Mouse (Mus musculus) hindbrain, embryonic 15.5 days (tissue): ENCODE measurements around the gene Scube1. TPM values are rescaled to one million over a fixed set of nuclear protein-coding genes. Genes with fewer than 3 reads are reported as not detected.

ENCODE experiments used
- ATAC-seq: fragments of 200-750 bp; cut with Nextera tagmentation; 2 replicates; pipeline ENCODE4 v1.8.0; 2017; ENCODE audit warnings: low read depth, moderate number of reproducible peaks, moderate TSS enrichment; ENCODE audit not compliant: low FRiP score
- H3K27ac ChIP-seq: fragments of 300-500 bp; sonication (generic); replicated peaks from 2 replicates; pipeline ENCODE4 v1.5.1; 2015; ENCODE audit warnings: mild to moderate bottlenecking, inconsistent platforms
- H3K27me3 ChIP-seq: fragments of 300-500 bp; sonication (generic); 2 replicates; pipeline ENCODE4 v1.6.1; 2015; ENCODE audit warnings: control low read depth, inconsistent platforms
- H3K36me3 ChIP-seq: fragments of 300-500 bp; sonication (generic); 2 replicates; pipeline ENCODE4 v1.6.1; 2015; ENCODE audit warnings: control low read depth, inconsistent platforms
- H3K4me1 ChIP-seq: fragments of 300-500 bp; sonication (generic); replicated peaks from 2 replicates; pipeline ENCODE4 v1.6.1; 2015; ENCODE audit warnings: control low read depth, inconsistent platforms
- H3K4me2 ChIP-seq: fragments of 300-500 bp; sonication (generic); 2 replicates; pipeline ENCODE4 v1.6.1; 2015; ENCODE audit warnings: moderate library complexity, mild to moderate bottlenecking, inconsistent platforms
- H3K4me3 ChIP-seq: fragments of 300-500 bp; sonication (generic); 2 replicates; pipeline ENCODE4 v1.5.1; 2015; ENCODE audit warnings: mild to moderate bottlenecking, inconsistent platforms
- H3K9ac ChIP-seq: fragments of 300-500 bp; sonication (generic); 2 replicates; pipeline ENCODE4 v1.6.1; 2015; ENCODE audit warnings: inconsistent platforms
- H3K9me3 ChIP-seq: fragments of 300-500 bp; sonication (generic); 2 replicates; pipeline ENCODE4 v1.6.1; 2016; ENCODE audit warnings: control low read depth, inconsistent platforms
- WGBS: fragments of 180-500 bp; shearing (Covaris S2); methylation state at CpG from one replicate; pipeline ENCODE4 v1.1.7; 2015; 5-methylcytosine and 5-hydroxymethylcytosine counted together
- polyA plus RNA-seq: library from polyadenylated mRNA; unstranded; fragments of >200 nt; fragmentation: Nextera tagmentation; extraction: Ambion mirVana; gene quantifications from 2 replicates; pipeline ENCODE4 v1.2.1, GENCODE M21; 2015

Scube1 gene
- polyA plus RNA-seq, 1 experiment from 2014 or later = 9.7 TPM

DNA sequence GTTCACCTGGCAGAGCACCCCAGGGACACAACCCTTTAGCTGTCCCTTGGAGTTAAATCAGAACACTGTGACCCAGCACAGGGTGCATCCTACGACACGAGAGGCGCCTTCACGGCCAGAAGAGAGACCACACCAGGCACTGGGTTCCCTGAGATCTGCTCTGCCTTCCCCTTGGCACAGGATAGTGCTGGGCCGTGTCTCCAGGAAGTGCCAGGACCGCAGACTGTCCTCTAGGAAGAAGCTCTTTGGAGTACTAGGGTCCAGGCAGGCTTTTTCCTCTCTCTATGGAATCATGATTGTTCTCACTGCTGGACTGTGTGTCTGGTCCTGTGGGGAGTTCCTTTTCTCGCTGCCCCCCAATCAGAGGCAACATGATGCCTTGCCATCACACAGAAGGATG is 44.5 kb downstream of the Scube1 start:
- no peak overlapping the region for H3K9ac ChIP-seq

GRCm38 (mm10) chr15:83679729-83680128 is 45.1 kb downstream of the Scube1 start:
- Histone ChIP-seq H3K4me1 (peaks cover 16% of the 10 kb centered on the region), H3K36me3 (no peaks in the 10 kb centered on the region), H3K27ac (no peak overlapping the region), H3K27me3 (0 out of 2 replicates have a peak, but pooled peaks cover 2% of the 10 kb centered on the region), H3K9me3 (no peaks in the 10 kb centered on the region), H3K4me3 (no peak overlapping the region), H3K9ac (no peak overlapping the region), H3K4me2 (no peak overlapping the region)
- 85% methylated on average over 5 of the region's 5 CpGs for WGBS
- no peak for ATAC-seq

More for the DNA sequence above, 44.5 kb downstream of the Scube1 start:
- Histone ChIP-seq H3K9me3 (no peaks in the 10 kb centered on the region), H3K27ac (no peak overlapping the region), H3K36me3 (no peaks in the 10 kb centered on the region), H3K4me2 (no peak overlapping the region), H3K4me1 (peaks cover 16% of the 10 kb centered on the region), H3K4me3 (no peak overlapping the region), H3K27me3 (0 out of 2 replicates have a peak, but pooled peaks cover 2% of the 10 kb centered on the region)
- WGBS = 85% methylated on average over 7 of the region's 7 CpGs
- no peak for ATAC-seq

DNA sequence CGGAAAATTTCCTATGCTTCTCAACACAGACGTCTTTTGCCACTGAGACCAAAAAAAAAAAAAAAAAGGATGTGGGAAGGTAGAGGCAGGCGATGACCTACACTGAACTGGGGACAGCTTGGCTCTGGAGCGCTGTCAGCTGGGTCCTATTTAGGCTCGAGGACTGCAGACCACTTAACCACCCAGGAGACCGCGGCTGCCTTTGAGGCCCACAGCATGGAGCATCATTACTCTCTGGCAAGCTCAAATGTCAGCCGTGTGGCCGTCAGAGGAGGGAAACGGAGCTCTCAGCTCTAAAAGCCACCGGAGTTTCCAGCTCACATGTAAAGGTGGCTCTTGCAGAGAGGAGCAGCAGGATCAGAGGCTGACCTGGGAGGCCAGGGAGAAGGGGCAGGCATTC is 46.2 kb downstream of the Scube1 start:
- Histone ChIP-seq H3K27ac (no peak overlapping the region), H3K9me3 (no peaks in the 10 kb centered on the region), H3K4me1 (peaks cover 16% of the 10 kb centered on the region), H3K27me3 (0 out of 2 replicates have a peak, but pooled peaks cover 2% of the 10 kb centered on the region), H3K4me3 (no peak overlapping the region), H3K36me3 (no peaks in the 10 kb centered on the region), H3K4me2 (no peak overlapping the region), H3K9ac (no peak overlapping the region)
- ATAC-seq = 0 out of 2 replicates have a peak, but pooled peaks have one; percentile 59
- 5% methylated on average over 11 of the region's 11 CpGs for WGBS

- ATAC-seq = no peak
- Histone ChIP-seq H3K27me3 (0 out of 2 replicates have a peak, but pooled peaks cover 2% of the 10 kb centered on the region), H3K4me2 (0 out of 2 replicates have a peak overlapping the region, but pooled peaks have one; percentile 16), H3K4me3 (no peak overlapping the region), H3K36me3 (no peaks in the 10 kb centered on the region), H3K4me1 (peaks cover 16% of the 10 kb centered on the region), H3K27ac (no peak overlapping the region), H3K9ac (no peak overlapping the region), H3K9me3 (no peaks in the 10 kb centered on the region)
- 7% methylated on average over 7 of the region's 7 CpGs for WGBS
Measured at GRCm38 (mm10) chr15:83678089-83678488, 46.7 kb downstream of the Scube1 start.

- Histone ChIP-seq H3K4me2 (no peak overlapping the region), H3K36me3 (no peaks in the 10 kb centered on the region), H3K9me3 (no peaks in the 10 kb centered on the region), H3K27ac (no peak overlapping the region), H3K4me3 (no peak overlapping the region), H3K27me3 (0 out of 2 replicates have a peak, but pooled peaks cover 2% of the 10 kb centered on the region), H3K9ac (no peak overlapping the region), H3K4me1 (peaks cover 16% of the 10 kb centered on the region)
- 94% methylated on average over 6 of the region's 6 CpGs for WGBS
- no peak for ATAC-seq
Measured at GRCm38 (mm10) chr15:83677098-83677497, 47.7 kb downstream of the Scube1 start.

DNA sequence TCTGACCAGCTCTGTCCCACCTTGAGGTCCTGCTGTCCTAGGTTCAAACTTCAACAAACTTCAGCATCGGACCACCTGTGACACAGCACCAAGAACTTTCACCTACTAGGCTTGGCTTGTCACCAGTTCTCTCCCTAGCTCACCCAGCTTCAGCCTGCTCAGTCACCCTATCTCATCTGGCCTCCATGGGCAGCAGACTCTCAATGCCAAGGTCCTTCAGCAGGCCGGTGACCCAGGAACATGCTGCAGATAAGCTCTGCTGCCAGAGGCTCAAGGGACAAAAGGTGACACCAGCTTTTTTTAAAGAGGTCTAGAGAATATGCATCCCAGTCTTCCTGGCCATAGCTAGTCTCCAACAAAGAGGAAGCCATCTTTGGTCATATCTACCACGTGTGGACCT is 48.5 kb downstream of the Scube1 start:
- H3K9me3 ChIP-seq = no peaks in the 10 kb centered on the region
- 94% methylated on average over 3 of the region's 3 CpGs for WGBS
- ATAC-seq = no peak

DNA sequence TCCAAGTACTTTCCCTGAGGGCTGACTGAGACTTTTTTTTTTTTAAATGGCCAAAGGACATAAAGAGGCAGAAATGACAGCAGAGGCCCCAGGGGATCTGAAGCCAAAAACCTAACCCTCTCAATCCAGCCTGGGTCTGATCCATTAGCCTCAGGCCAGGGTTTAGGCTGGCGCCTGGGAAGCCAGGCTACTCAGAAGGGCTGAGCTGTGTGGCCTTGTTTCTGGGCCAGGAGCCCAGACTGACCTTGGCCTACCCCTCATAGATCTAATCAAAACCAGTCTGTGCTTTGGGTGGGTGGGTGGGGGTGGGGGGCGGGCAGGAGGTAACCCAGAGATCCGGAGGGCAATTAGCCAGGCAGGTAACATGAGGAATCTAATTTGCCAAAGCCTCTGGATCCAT is 51.2 kb downstream of the Scube1 start:
- H3K9ac ChIP-seq = no peak overlapping the region
- H3K9me3 ChIP-seq = no peaks in the 10 kb centered on the region
- H3K4me2 ChIP-seq = no peak overlapping the region
- 71% methylated on average over 3 of the region's 3 CpGs for WGBS
- H3K4me3 ChIP-seq = no peak overlapping the region
- ATAC-seq = no peak
- H3K27me3 ChIP-seq = 0 out of 2 replicates have a peak, but pooled peaks cover 2% of the 10 kb centered on the region
- H3K36me3 ChIP-seq = no peaks in the 10 kb centered on the region
- peaks cover 10% of the 10 kb centered on the region for H3K4me1 ChIP-seq
- no peak overlapping the region for H3K27ac ChIP-seq

More for the DNA sequence above, 48.5 kb downstream of the Scube1 start:
- no peak overlapping the region for H3K9ac ChIP-seq
- no peaks in the 10 kb centered on the region for H3K36me3 ChIP-seq
- no peak overlapping the region for H3K4me3 ChIP-seq
- 0 out of 2 replicates have a peak, but pooled peaks cover 2% of the 10 kb centered on the region for H3K27me3 ChIP-seq
- H3K4me2 ChIP-seq = no peak overlapping the region
- H3K4me1 ChIP-seq = peaks cover 16% of the 10 kb centered on the region
- no peak overlapping the region for H3K27ac ChIP-seq

DNA sequence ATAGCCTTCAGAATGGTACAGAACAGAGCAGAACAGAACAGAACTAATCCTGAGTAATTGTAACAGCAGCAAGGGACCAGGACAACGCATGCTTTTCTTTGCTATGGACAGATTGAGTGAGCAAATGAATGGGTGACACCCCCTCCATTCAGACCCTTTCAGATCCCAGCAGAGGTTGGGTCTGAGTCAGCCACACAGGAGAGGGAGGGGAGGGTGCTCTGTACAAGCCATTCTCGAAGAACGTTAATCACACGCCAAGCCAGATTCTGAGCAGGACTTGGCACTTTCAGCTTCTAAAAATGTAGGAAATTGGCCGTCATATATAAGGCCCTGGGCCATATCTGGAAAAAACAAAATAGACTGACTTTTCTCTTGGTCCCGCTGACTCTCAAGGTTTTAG is 57.3 kb downstream of the Scube1 start:
- Histone ChIP-seq H3K36me3 (no peaks in the 10 kb centered on the region), H3K27ac (no peak overlapping the region), H3K9me3 (no peaks in the 10 kb centered on the region), H3K4me3 (no peak overlapping the region), H3K27me3 (no peaks in the 10 kb centered on the region), H3K9ac (no peak overlapping the region), H3K4me1 (no peaks in the 10 kb centered on the region), H3K4me2 (no peak overlapping the region)
- ATAC-seq = no peak
- WGBS = 38% methylated on average over 6 of the region's 6 CpGs

- H3K4me2 ChIP-seq = no peak overlapping the region
- no peaks in the 10 kb centered on the region for H3K36me3 ChIP-seq
- no peak overlapping the region for H3K4me3 ChIP-seq
- no peak for ATAC-seq
- H3K9ac ChIP-seq = no peak overlapping the region
- no peaks in the 10 kb centered on the region for H3K4me1 ChIP-seq
- H3K27me3 ChIP-seq = no peaks in the 10 kb centered on the region
- no peaks in the 10 kb centered on the region for H3K9me3 ChIP-seq
- 73% methylated on average over 10 of the region's 10 CpGs for WGBS
- H3K27ac ChIP-seq = no peak overlapping the region
Measured at GRCm38 (mm10) chr15:83666418-83666817, 58.4 kb downstream of the Scube1 start.

DNA sequence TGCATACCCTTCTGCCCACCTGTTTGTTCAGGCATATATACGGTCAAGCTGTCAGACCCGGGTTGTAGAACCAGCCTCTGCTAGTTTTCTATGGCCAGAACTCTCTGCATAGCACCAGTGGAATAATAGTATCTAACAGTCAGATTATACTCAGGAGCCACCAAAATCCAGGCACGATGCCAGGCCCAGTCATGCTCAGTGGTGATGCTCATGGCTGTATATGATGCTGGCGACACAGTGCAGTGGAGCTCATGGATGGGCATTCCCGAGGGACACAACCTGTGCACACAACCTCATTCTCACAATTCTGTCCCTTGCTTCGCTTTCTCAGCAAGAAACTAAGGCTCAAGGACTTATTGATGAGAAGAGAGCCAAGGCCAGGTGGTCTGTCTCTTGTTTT is 58.8 kb downstream of the Scube1 start:
- 82% methylated on average over 6 of the region's 6 CpGs for WGBS

DNA sequence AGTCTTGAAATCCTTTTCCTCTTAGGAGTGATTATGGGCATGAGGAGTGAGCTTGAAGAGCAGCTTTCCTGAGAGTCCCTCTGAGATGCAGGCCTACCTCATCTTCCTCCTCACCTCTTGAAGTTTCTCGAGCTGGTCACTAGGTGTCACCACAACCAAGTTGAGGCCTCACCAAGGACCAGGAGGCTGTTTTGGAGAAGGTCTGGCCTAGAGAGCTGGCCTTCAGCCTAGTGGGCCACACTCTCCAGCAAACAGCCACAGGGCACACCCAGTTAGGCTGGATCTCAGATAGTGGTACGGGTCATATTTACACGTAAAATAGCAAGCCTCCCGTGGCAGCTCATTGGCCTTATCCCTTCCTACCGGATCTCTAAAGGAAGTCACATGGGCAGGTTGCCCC is 60.1 kb downstream of the Scube1 start:
- H3K4me1 ChIP-seq = no peaks in the 10 kb centered on the region
- ATAC-seq = no peak; the same call in 1 of the 2 replicates
- no peaks in the 10 kb centered on the region for H3K27me3 ChIP-seq
- 54% methylated on average over 5 of the region's 5 CpGs for WGBS
- no peak overlapping the region for H3K27ac ChIP-seq
- H3K4me2 ChIP-seq = no peak overlapping the region
- no peaks in the 10 kb centered on the region for H3K9me3 ChIP-seq
- no peak overlapping the region for H3K9ac ChIP-seq
- H3K4me3 ChIP-seq = no peak overlapping the region
- no peaks in the 10 kb centered on the region for H3K36me3 ChIP-seq

More for the DNA sequence above, 58.8 kb downstream of the Scube1 start:
- Histone ChIP-seq H3K4me3 (no peak overlapping the region), H3K27ac (no peak overlapping the region), H3K9me3 (no peaks in the 10 kb centered on the region), H3K9ac (no peak overlapping the region), H3K4me1 (no peaks in the 10 kb centered on the region), H3K4me2 (no peak overlapping the region), H3K27me3 (no peaks in the 10 kb centered on the region), H3K36me3 (no peaks in the 10 kb centered on the region)
- ATAC-seq = no peak

DNA sequence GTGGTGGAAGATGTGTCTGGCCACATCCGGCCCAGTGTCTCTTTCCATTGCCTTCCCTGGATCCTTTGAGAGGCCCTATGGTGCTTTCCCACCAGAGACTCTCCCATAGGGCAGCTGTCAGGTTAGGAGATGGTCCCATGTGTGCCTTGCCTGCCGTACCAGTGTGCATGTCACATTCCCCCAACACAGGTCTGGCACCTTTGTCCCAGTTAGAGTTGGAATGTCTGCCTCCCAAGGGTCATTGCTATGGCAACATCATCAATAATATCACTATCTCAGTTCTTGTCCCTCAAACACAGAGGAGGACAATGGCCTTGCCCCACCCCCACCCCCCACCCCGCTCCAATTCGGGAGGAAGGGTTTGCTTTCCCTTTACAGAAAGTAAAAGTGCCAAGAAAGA is 61.8 kb downstream of the Scube1 start:
- Histone ChIP-seq H3K36me3 (no peaks in the 10 kb centered on the region), H3K27me3 (no peaks in the 10 kb centered on the region), H3K27ac (no peak overlapping the region), H3K4me2 (no peak overlapping the region), H3K4me3 (no peak overlapping the region), H3K9ac (no peak overlapping the region), H3K9me3 (no peaks in the 10 kb centered on the region), H3K4me1 (no peaks in the 10 kb centered on the region)
- 26% methylated on average over 4 of the region's 4 CpGs for WGBS
- no peak for ATAC-seq

GRCm38 (mm10) chr15:83662106-83662505 is 62.7 kb downstream of the Scube1 start:
- H3K9me3 ChIP-seq = no peaks in the 10 kb centered on the region
- no peak overlapping the region for H3K4me2 ChIP-seq
- H3K27me3 ChIP-seq = no peaks in the 10 kb centered on the region
- no peaks in the 10 kb centered on the region for H3K4me1 ChIP-seq
- no peaks in the 10 kb centered on the region for H3K36me3 ChIP-seq
- ATAC-seq = no peak
- H3K9ac ChIP-seq = no peak overlapping the region
- 64% methylated on average over 7 of the region's 7 CpGs for WGBS
- no peak overlapping the region for H3K4me3 ChIP-seq
- H3K27ac ChIP-seq = no peak overlapping the region
